Mouse (Mus musculus): ENCODE measurements at regions not wholly inside any gene's neighbourhood (a gene's known extent, or its start where the extent isn't known, plus 50 kb on each side); places are given as distances from the start of the nearest gene placed in this dataset.

- DNase-seq: no peak
These were observed 115.4 kb upstream of the Smad1 start for GRCm38 (mm10) chr8:79514655-79515278.

- no peak for DNase-seq
These were observed 109.3 kb upstream of the Smad1 start for GRCm38 (mm10) chr8:79508597-79508996.

- no peak for DNase-seq
These were observed 106.1 kb upstream of the Smad1 start for GRCm38 (mm10) chr8:79505381-79505780.

GRCm38 (mm10) chr8:79503906-79504305, 104.6 kb upstream of the Smad1 start:
- no peak for DNase-seq

GRCm38 (mm10) chr8:79502062-79502461, 102.7 kb upstream of the Smad1 start:
- DNase-seq: no peak

- peak in 1 of 2 experiments; percentile 19 for DNase-seq
These were observed 101.9 kb upstream of the Smad1 start for GRCm38 (mm10) chr8:79501238-79501637.

- DNase-seq: no peak
These were observed 99.9 kb upstream of the Smad1 start for GRCm38 (mm10) chr8:79499258-79499657.

GRCm38 (mm10) chr8:79498611-79499010, 99.3 kb upstream of the Smad1 start:
- DNase-seq: peak in 1 of 2 experiments; percentile 35

- DNase-seq: no peak
These were observed 91.9 kb upstream of the Smad1 start for GRCm38 (mm10) chr8:79491156-79491698.

- peak in 1 of 2 experiments; percentile 20 for DNase-seq
These were observed 91.4 kb upstream of the Smad1 start for GRCm38 (mm10) chr8:79490739-79491138.

- DNase-seq: peak; percentile 56 to 63
These were observed 89.5 kb upstream of the Smad1 start for GRCm38 (mm10) chr8:79488861-79489260.

- no peak for DNase-seq
These were observed 88.3 kb upstream of the Smad1 start for GRCm38 (mm10) chr8:79487597-79487996.

GRCm38 (mm10) chr8:79479326-79479725, 80.0 kb upstream of the Smad1 start:
- no peak for DNase-seq

GRCm38 (mm10) chr8:79476012-79476411, 76.7 kb upstream of the Smad1 start:
- no peak for DNase-seq

- DNase-seq: no peak
These were observed 75.4 kb upstream of the Smad1 start for GRCm38 (mm10) chr8:79474679-79475078.

GRCm38 (mm10) chr8:79452101-79452500, 52.8 kb upstream of the Smad1 start:
- no peak for DNase-seq

GRCm38 (mm10) chr8:79449453-79449852, 50.1 kb upstream of the Smad1 start:
- no peak for DNase-seq
